ENCODE assay signal across 23 mouse cellular contexts in genomic region chr13:114654953-114655586, GRCm38 (mm10).
DNase-seq lines count a peak whose midpoint lies in the region; TF ChIP-seq lines count a peak whose summit lies in the region.
"Had no signal": no experiment of that assay in that cellular context is flagged by ENCODE, and none has a peak within 500 bp of the region (broad histone marks: within the 10 kb centered on the region; RNA-seq: fewer than 3 reads in every experiment).

No protein-coding gene starts in this region.

- no peaks in the 10 kb centered on the region for H3K27me3 ChIP-seq in liver, adult 2 months (ENCODE audit: control insufficient read depth, insufficient read depth, low read length)
- no peaks in the 10 kb centered on the region for H3K27me3 ChIP-seq in C2C12 (ENCODE audit: control insufficient read depth, insufficient read depth, insufficient read length)
- H3K27me3 ChIP-seq: forebrain, embryonic 12.5 days; heart, embryonic 13.5 days; hindbrain, embryonic 13.5 days; kidney, embryonic 15.5 days; limb, embryonic 13.5 days had no signal

- no peak overlapping the region for H3K4me3 ChIP-seq in gastrocnemius, adult 2 months
- H3K4me3 ChIP-seq in liver, adult 2 months (ENCODE audit: insufficient read depth, low read depth, low read length), result no peak overlapping the region
- no peak overlapping the region for H3K4me3 ChIP-seq in C2C12 (ENCODE audit: insufficient read depth, poor library complexity, severe bottlenecking)
- H3K4me3 ChIP-seq: forebrain, embryonic 12.5 days; heart, embryonic 13.5 days; hindbrain, embryonic 13.5 days; kidney, embryonic 15.5 days; limb, embryonic 13.5 days; midbrain, embryonic 10.5 days had no signal

- intact Hi-C loops in gastrocnemius, adult 2 months (cut with DNase I), result no loop called here
- intact Hi-C loops in gastrocnemius, postnatal 14 days (cut with DNase I; ENCODE audit: low total_unique reads), result no loop called here

- no peak for TF ChIP-seq POLR2A in liver, adult 2 months (IDR thresholded peaks at IDR 0.05; ENCODE audit: extremely low read depth, insufficient read depth, low read length)

- H3K27ac ChIP-seq in gastrocnemius, adult 2 months, result peak overlapping the region; percentile 59
- H3K27ac ChIP-seq in liver, adult 2 months (replicated peaks; ENCODE audit: insufficient read depth, low read depth, low read length), result no peak overlapping the region
- H3K27ac ChIP-seq: forebrain, embryonic 12.5 days; heart, embryonic 13.5 days; hindbrain, embryonic 13.5 days; kidney, embryonic 15.5 days; limb, embryonic 13.5 days; liver, embryonic 14.5 days; midbrain, embryonic 10.5 days had no signal

- no peaks in the 10 kb centered on the region for H3K79me3 ChIP-seq in C2C12 (ENCODE audit: low read depth)

- no peaks in the 10 kb centered on the region; the same call in none of the 2 replicates for H3K4me1 ChIP-seq in liver, adult 2 months (ENCODE audit: control insufficient read depth, insufficient read depth, low read length)
- H3K4me1 ChIP-seq: forebrain, embryonic 12.5 days; heart, embryonic 13.5 days; hindbrain, embryonic 13.5 days; kidney, embryonic 15.5 days; limb, embryonic 13.5 days; midbrain, embryonic 10.5 days had no signal

- H3K9ac ChIP-seq in liver, adult 2 months (ENCODE audit: low read depth, low read length), result no peak overlapping the region
- H3K9ac ChIP-seq: forebrain, embryonic 12.5 days; heart, embryonic 13.5 days; hindbrain, embryonic 13.5 days; kidney, embryonic 15.5 days; limb, embryonic 13.5 days; liver, embryonic 14.5 days had no signal

- TF ChIP-seq CTCF in gastrocnemius, adult 2 months (IDR thresholded peaks at IDR 0.05), result no peak
- TF ChIP-seq CTCF in liver, adult 2 months (IDR thresholded peaks at IDR 0.05; ENCODE audit: low read depth, low read length), result no peak
- TF ChIP-seq CTCF in C2C12 (IDR thresholded peaks at IDR 0.05; ENCODE audit: control insufficient read depth, insufficient read depth, insufficient read length), result no peak

- no peaks in the 10 kb centered on the region for H3K36me3 ChIP-seq in liver, adult 2 months (ENCODE audit: control insufficient read depth, insufficient read depth, low read length)
- no peaks in the 10 kb centered on the region for H3K36me3 ChIP-seq in C2C12 (ENCODE audit: control insufficient read depth, insufficient read depth)
- H3K36me3 ChIP-seq: forebrain, embryonic 12.5 days; heart, embryonic 13.5 days; hindbrain, embryonic 13.5 days; kidney, embryonic 15.5 days; limb, embryonic 13.5 days; midbrain, embryonic 10.5 days had no signal

- 64% methylated on average over 4 of the region's 4 CpGs for WGBS in liver, adult 2 months

- H3ac ChIP-seq in C2C12 (ENCODE audit: control insufficient read depth, insufficient read length, low read depth), result no peak overlapping the region

- DNase-seq in gastrocnemius, adult 2 months, result peak; percentile 14
- no peak for DNase-seq in gastrocnemius, postnatal 14 days
- DNase-seq in liver, adult 2 months (ENCODE audit: extremely low read depth, low read depth, low spot score), result peak; percentile 51
- no peak for DNase-seq in liver
- peak; percentile 22 for DNase-seq in brain, adult 2 months (ENCODE audit: low read depth, low spot score)
- DNase-seq in thymus, postnatal 36 days, result no peak
- no peak for DNase-seq in c-Kit-positive CD71-positive TER-119-positive erythroid progenitor cells, embryonic 14.5 days (ENCODE audit: low spot score)
- DNase-seq: adrenal gland, postnatal 10 days; cerebellum, adult 11 months; cerebellum, adult 9-11 months; gastrocnemius, postnatal 10 days; heart, postnatal 14 days; kidney, adult 11 months; kidney, postnatal 36 days; thymus, postnatal 14 days had no signal

- H3K79me2 ChIP-seq in liver, adult 2 months (ENCODE audit: control insufficient read depth, insufficient read depth, low read length), result no peaks in the 10 kb centered on the region
- H3K79me2 ChIP-seq in C2C12 (ENCODE audit: control insufficient read depth, insufficient read depth), result no peaks in the 10 kb centered on the region

TF ChIP-seq in C2C12, 6 proteins besides CTCF, POLR2A, EP300 and RAD21:
- peak; percentile 22 for TF ChIP-seq CEBPB (IDR thresholded peaks at IDR 0.05; ENCODE audit: low read depth)
- no peak for TF ChIP-seq MYOD1 (IDR thresholded peaks at IDR 0.05; ENCODE audit: control insufficient read depth, insufficient read length, low read depth)
- no peak for TF ChIP-seq USF1 (IDR thresholded peaks at IDR 0.05; ENCODE audit: low read depth)
- no peak for TF ChIP-seq FOSL1 (IDR thresholded peaks at IDR 0.05; ENCODE audit: insufficient read depth, low read length, poor library complexity, severe bottlenecking)
- TF ChIP-seq MYOG (IDR thresholded peaks at IDR 0.05; ENCODE audit: control insufficient read depth, extremely low read depth, insufficient read length), result no peak
- no peak for TF ChIP-seq MAX (IDR thresholded peaks at IDR 0.05)

Comparison
In these comparisons a context has a peak if more than half of its experiments do, and no peak if none do; other contexts are left out.
1. DNase-seq: peak in gastrocnemius, adult 2 months (single experiment), liver, adult 2 months (single experiment) and brain, adult 2 months (single experiment); none in gastrocnemius, postnatal 14 days (single experiment), liver (single experiment), thymus, postnatal 36 days (0 of 2) and c-Kit-positive CD71-positive TER-119-positive erythroid progenitor cells, embryonic 14.5 days (single experiment).